Mouse (Mus musculus) E14TG2a.4 (cell line): ENCODE measurements around the gene Cnppd1.

ENCODE experiments used
- H3K27me3 ChIP-seq: 2 replicates; pipeline ENCODE4 v1.6.1; 2014; ENCODE audit warnings: low read length, control low read depth; ENCODE audit not compliant: insufficient read depth
- H3K36me3 ChIP-seq: 2 replicates; pipeline ENCODE4 v1.6.1; 2014; ENCODE audit warnings: low read length, control low read depth; ENCODE audit not compliant: insufficient read depth
- H3K4me1 ChIP-seq: replicated peaks from 2 replicates; pipeline ENCODE4 v1.6.1; 2014; ENCODE audit warnings: low read depth, low read length, control low read depth
- H3K4me3 ChIP-seq: replicated peaks from 2 replicates; pipeline ENCODE4 v1.5.1; 2014; ENCODE audit warnings: mild to moderate bottlenecking, low read length
- H3K9me3 ChIP-seq: 2 replicates; pipeline ENCODE4 v1.6.1; 2014; ENCODE audit warnings: low read length, control low read depth
- CTCF ChIP-seq: conservative IDR thresholded peaks from 2 replicates; pipeline ENCODE4 v1.5.1; 2014; ENCODE audit warnings: low read length
- NANOG ChIP-seq: IDR thresholded peaks from 2 replicates; pipeline ENCODE4 v1.6.1; 2014; ENCODE audit warnings: borderline replicate concordance, low read length, mixed read lengths
- POU5F1 ChIP-seq: IDR thresholded peaks from 2 replicates; pipeline ENCODE4 v1.6.1; 2014; ENCODE audit warnings: low read length, borderline replicate concordance

Cnppd1 gene

DNA sequence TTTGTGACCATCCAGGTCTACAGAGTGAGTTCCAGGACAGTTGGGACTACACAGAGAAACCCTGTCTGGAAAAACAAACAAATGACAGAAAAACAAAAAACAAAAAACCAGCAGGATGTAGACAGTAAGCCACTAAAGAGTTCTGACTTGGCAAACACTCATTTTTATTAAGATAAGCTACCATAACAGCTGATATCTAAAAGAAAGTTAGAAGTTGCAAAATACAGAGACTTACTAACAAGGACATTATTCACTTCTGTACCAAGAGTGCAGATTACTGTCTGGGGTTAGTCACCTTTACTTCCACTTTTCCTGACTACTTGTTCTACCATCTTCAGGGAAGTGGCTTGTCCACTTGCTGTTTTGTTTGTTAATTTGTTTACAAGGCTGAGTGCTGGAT, 16.5 kb upstream of the Cnppd1 start:
- no peak for TF ChIP-seq POU5F1
- TF ChIP-seq CTCF: no peak
- no peak for TF ChIP-seq NANOG
- H3K4me3 ChIP-seq: no peak overlapping the region
- H3K9me3 ChIP-seq: no peaks in the 10 kb centered on the region
- no peaks in the 10 kb centered on the region for H3K27me3 ChIP-seq
- no peaks in the 10 kb centered on the region for H3K4me1 ChIP-seq
- H3K36me3 ChIP-seq: no peaks in the 10 kb centered on the region

GRCm38 (mm10) chr1:75155837-75156236, 13.3 kb upstream of the Cnppd1 start:
- TF ChIP-seq POU5F1 (no peak), CTCF (no peak), NANOG (no peak)
- Histone ChIP-seq H3K36me3 (no peaks in the 10 kb centered on the region), H3K4me1 (no peaks in the 10 kb centered on the region), H3K4me3 (no peak overlapping the region), H3K27me3 (no peaks in the 10 kb centered on the region), H3K9me3 (no peaks in the 10 kb centered on the region)

DNA sequence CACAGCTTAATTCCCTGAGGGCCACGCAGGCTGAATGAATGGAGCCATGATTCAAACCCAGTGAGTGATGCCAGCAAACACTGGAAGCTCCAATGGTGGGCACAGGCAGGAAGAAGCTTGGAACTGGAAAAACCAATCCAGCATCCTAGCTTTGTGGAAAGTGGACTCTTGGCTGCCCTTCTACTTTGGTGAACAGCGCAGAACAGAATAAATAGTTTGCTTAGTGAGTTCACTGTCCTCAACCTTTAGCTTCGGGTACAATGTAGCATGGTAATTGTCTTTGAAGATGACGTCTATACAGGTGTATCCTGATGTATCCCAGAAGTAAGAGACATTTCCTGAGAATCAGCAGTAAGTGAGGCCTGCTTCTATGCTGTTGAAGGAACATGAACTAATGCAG, 6.2 kb upstream of the Cnppd1 start:
- H3K36me3 ChIP-seq: peaks cover 50% of the 10 kb centered on the region
- no peak overlapping the region for H3K4me3 ChIP-seq
- H3K9me3 ChIP-seq: no peaks in the 10 kb centered on the region
- 0 out of 2 replicates have a peak, but pooled peaks cover 2% of the 10 kb centered on the region for H3K4me1 ChIP-seq
- peaks cover 6% of the 10 kb centered on the region for H3K27me3 ChIP-seq
- no peak for TF ChIP-seq NANOG
- no peak for TF ChIP-seq CTCF

DNA sequence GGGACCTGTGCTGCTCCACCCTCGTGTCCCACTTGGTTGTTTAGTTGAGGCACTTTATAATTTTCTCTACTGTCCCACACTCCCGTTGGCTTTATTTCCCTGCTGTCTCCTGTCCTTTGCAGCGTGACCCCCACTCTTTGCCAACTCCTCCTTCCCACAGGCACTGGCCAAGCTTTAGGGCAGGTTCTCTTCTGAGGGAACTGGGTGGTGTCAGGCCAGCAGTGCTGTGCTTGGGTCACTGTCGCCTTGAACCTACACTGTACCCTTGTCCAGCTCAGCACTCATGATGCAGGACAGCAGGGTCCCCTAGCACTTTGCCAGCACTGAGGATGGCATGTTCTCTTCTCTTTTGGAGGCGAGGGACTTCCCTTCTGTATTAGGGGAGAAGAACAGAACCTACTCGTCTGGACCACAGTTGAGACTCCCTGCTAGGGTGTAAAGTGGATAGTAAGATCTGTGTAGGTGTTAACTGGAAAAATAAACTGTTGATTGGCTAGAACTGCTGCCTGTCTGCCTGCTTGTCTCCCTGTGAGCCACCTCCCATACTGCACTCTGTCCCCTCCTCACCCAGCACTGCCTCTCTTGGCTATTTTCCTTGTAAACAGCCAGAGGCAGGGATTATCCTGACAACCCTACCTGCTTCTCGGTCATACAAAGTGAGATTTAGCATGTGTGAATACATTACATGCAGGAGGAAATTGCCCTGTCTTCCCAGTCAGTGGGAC, 5.1 kb upstream of the Cnppd1 start:
- no peak overlapping the region for H3K4me3 ChIP-seq
- peaks cover 50% of the 10 kb centered on the region for H3K36me3 ChIP-seq
- TF ChIP-seq POU5F1 (no peak), CTCF (no peak), NANOG (no peak)
- peaks cover 13% of the 10 kb centered on the region for H3K27me3 ChIP-seq
- H3K9me3 ChIP-seq: no peaks in the 10 kb centered on the region
- peaks cover 10% of the 10 kb centered on the region for H3K4me1 ChIP-seq

GRCm38 (mm10) chr1:75145589-75145988, 3.1 kb upstream of the Cnppd1 start:
- peaks cover 26% of the 10 kb centered on the region for H3K4me1 ChIP-seq
- peaks cover 50% of the 10 kb centered on the region for H3K36me3 ChIP-seq

DNA sequence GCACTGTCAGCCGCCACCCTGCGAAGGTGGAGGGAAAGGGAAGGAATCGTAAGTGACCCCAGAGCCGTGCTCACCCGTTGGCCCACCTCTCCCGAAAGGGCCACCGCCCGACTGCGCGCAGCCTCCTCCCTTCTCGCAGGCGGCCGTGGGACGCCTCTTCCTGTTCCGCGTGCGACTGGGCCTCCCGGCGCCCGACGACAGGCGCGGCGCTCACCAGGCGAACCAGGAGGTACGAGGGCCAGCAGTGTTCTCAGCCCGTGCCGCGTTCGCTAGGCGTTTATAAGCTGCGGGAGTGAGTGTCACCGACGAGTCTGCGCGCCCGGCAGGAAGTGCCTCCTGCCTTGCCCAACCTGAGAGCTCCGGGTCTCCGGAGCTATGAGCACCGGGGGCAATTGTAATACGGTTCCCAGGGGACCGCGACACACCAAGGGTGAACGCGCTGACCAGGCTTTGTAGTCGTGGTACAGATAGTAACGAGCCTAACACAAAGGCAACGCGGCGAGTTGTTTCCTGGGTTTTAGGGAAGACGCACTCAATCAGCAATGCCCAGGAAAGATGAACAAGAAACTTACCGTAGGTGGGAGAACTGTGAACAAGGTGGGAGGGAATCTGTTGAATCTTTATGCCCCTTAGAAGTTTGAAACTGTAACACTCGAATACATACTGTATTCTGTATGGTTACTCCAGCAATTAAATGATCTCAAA, 873 bp downstream of the Cnppd1 start:
- Histone ChIP-seq H3K4me1 (peaks cover 26% of the 10 kb centered on the region), H3K9me3 (no peaks in the 10 kb centered on the region), H3K4me3 (peak overlapping the region; percentile 85), H3K27me3 (peaks cover 48% of the 10 kb centered on the region), H3K36me3 (peaks cover 47% of the 10 kb centered on the region)
- TF ChIP-seq CTCF (no peak), NANOG (no peak), POU5F1 (no peak)

More at GRCm38 (mm10) chr1:75145589-75145988, 3.1 kb upstream of the Cnppd1 start:
- Histone ChIP-seq H3K9me3 (no peaks in the 10 kb centered on the region), H3K27me3 (peaks cover 32% of the 10 kb centered on the region), H3K4me3 (no peak overlapping the region)
- TF ChIP-seq CTCF (no peak), NANOG (no peak), POU5F1 (no peak)

DNA sequence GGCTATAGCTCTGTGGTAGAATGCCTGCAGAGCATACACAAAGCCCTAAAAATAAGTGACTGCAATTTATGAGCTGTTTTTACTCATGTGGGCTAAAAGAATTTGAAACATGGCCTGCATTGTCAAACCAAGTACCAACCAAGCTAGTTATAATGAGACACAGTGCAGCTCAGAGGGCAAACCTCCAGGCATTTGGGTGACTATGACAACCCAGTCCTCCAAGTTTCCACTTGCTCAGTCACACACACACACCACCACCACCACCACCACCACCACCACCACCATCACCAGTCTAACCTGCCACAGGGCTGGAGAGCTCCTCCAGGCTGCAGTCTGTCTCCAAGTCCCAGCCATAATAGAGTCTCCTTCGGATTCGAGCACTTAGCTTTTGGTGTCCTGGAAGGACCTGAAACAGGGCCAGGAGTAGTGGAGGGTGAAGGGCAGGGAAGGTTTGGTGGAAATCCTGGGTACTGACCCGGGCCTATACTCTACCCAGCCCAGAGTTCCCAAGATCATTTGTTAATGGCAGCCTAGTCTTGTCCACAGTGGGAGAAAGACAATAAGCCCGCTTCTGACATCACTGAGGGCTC, 1.8 kb downstream of the Cnppd1 start:
- no peaks in the 10 kb centered on the region for H3K9me3 ChIP-seq
- H3K36me3 ChIP-seq: peaks cover 43% of the 10 kb centered on the region
- peak overlapping the region; percentile 85 for H3K4me3 ChIP-seq
- TF ChIP-seq NANOG (no peak), CTCF (no peak), POU5F1 (no peak)
- H3K4me1 ChIP-seq: peaks cover 26% of the 10 kb centered on the region
- peaks cover 48% of the 10 kb centered on the region for H3K27me3 ChIP-seq

- peaks cover 23% of the 10 kb centered on the region for H3K36me3 ChIP-seq
- peaks cover 26% of the 10 kb centered on the region for H3K4me1 ChIP-seq
- peaks cover 50% of the 10 kb centered on the region for H3K27me3 ChIP-seq
- no peak overlapping the region for H3K4me3 ChIP-seq
- H3K9me3 ChIP-seq: no peaks in the 10 kb centered on the region
- TF ChIP-seq NANOG (no peak), POU5F1 (no peak), CTCF (no peak)
Observed at GRCm38 (mm10) chr1:75138448-75138847, 4.1 kb downstream of the Cnppd1 start.
